ENCODE assay signal across 9 mouse cellular contexts in the genomic region with DNA sequence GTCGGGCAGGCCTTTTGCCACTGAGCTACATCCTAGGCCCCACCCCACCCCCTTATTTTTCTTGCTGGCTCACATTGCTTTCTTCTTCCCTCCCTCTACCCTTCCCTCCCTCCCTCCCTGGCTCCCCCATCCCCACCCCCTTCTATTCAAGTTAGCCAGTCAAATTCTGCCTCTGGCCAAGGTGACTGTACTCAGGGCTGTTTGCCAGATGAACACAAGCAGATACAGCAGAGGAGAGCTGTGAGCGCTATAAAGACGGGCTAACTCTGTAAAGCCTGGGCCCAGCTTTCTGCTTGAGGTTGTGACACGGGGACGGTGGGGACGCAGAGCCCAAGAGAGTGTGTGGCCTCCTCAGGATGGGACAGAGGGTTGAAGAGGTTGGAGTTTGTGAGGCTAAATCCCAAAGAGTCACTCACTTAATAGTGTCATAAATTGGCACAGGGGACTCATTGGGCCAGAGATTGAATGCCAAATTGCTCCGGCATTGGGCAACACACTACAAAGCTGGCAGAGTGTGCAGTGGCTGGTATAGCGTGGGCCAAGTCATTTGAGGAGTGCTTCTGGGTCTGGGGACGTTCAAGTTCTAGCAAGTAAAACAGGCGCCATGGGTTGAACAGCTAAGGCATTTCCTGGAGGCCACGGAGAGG.
A peak's percentile ranks its signal among the peaks of the same experiment; 100 is the strongest.
DNase-seq lines count a peak whose midpoint lies in the region; ATAC-seq lines count a peak whose summit lies in the region.
"Had no signal": no experiment of that assay in that cellular context is flagged by ENCODE, and none has a peak within 500 bp of the region (broad histone marks: within the 10 kb centered on the region; RNA-seq: fewer than 3 reads in every experiment).

No protein-coding gene starts in this region.

- H3K4me3 ChIP-seq in forebrain, embryonic 14.5 days (ENCODE audit: low read depth, low read length): no peak overlapping the region
- no peak overlapping the region for H3K4me3 ChIP-seq in limb, embryonic 12.5 days (replicated peaks)

- 39% methylated on average over 11 of the region's 11 CpGs for WGBS in forebrain, embryonic 14.5 days
- WGBS in limb, embryonic 12.5 days: 41% methylated on average over 11 of the region's 11 CpGs

- H3K27ac ChIP-seq in forebrain, embryonic 14.5 days (ENCODE audit: low read depth, low read length): peak overlapping the region; percentile 44; the same call in 1 of the 2 replicates
- H3K27ac ChIP-seq in limb, embryonic 12.5 days: peak overlapping the region; percentile 91

- peak; percentile 40 for DNase-seq in adrenal gland, adult 8-10 months
- no peak for DNase-seq in adrenal gland, adult 18-20 months (ENCODE audit: low spot score in 2 of 2)
- peak; percentile 23 for DNase-seq in ES-CJ7 (ENCODE audit: low read depth, low spot score)
- DNase-seq in forebrain, embryonic 14.5 days (ENCODE audit: low spot score): peak; percentile 83
- no peak for DNase-seq in right cerebral cortex, adult 2 months (ENCODE audit: low spot score in 2 of 2)
- no peak for DNase-seq in left cerebral cortex, postnatal 10 days (ENCODE audit: extremely low spot score in 1 of 2, low spot score in 2 of 2)
- no peak for DNase-seq in thymus, postnatal 4 days

- no peaks in the 10 kb centered on the region for H3K9me3 ChIP-seq in forebrain, embryonic 14.5 days (replicated peaks; ENCODE audit: control insufficient read depth, low read length)
- no peaks in the 10 kb centered on the region for H3K9me3 ChIP-seq in limb, embryonic 12.5 days

- intact Hi-C loops in left cerebral cortex, postnatal 10 days (cut with DNase I): no loop called here

- peaks cover 10% of the 10 kb centered on the region for H3K4me1 ChIP-seq in forebrain, embryonic 14.5 days (ENCODE audit: control insufficient read depth, insufficient read depth, low read length)
- H3K4me1 ChIP-seq in limb, embryonic 12.5 days (replicated peaks): peaks cover 45% of the 10 kb centered on the region

- H3K36me3 ChIP-seq in forebrain, embryonic 14.5 days (ENCODE audit: control insufficient read depth, insufficient read depth, low read length): no peaks in the 10 kb centered on the region
- no peaks in the 10 kb centered on the region for H3K36me3 ChIP-seq in limb, embryonic 12.5 days

- peak overlapping the region; percentile 6; the same call in 1 of the 2 replicates for H3K4me2 ChIP-seq in forebrain, embryonic 14.5 days (ENCODE audit: low read length)
- H3K4me2 ChIP-seq in limb, embryonic 12.5 days: peak overlapping the region; percentile 21

- no peak overlapping the region for H3K9ac ChIP-seq in forebrain, embryonic 14.5 days (ENCODE audit: low read length)
- no peak overlapping the region; the same call in 1 of the 2 replicates for H3K9ac ChIP-seq in limb, embryonic 12.5 days (replicated peaks)

- ATAC-seq in forebrain, embryonic 14.5 days: peak; percentile 77
- ATAC-seq in limb, embryonic 12.5 days (ENCODE audit: insufficient number of reproducible peaks, insufficient read depth, low FRiP score, low TSS enrichment, low read depth): peak; percentile 61; the same call in 1 of the 2 replicates
- ATAC-seq: inflammation-experienced regulatory T-cells, adult 6 months had no signal

- no peaks in the 10 kb centered on the region for H3K27me3 ChIP-seq in forebrain, embryonic 14.5 days (replicated peaks; ENCODE audit: control insufficient read depth, insufficient read depth, low read length)
- no peaks in the 10 kb centered on the region for H3K27me3 ChIP-seq in limb, embryonic 12.5 days

Comparison
In these comparisons a context has a peak if more than half of its experiments do, and no peak if none do; other contexts are left out.
1. DNase-seq: peak in adrenal gland, adult 8-10 months (single experiment), ES-CJ7 (single experiment) and forebrain, embryonic 14.5 days (single experiment); none in adrenal gland, adult 18-20 months (0 of 2), right cerebral cortex, adult 2 months (0 of 2), left cerebral cortex, postnatal 10 days (0 of 2) and thymus, postnatal 4 days (single experiment).